Comparison of ENCODE assay signal across 15 mouse cellular contexts in genomic region chr6:144256500-144256899, GRCm38 (mm10).
A peak's percentile ranks its signal among the peaks of the same experiment; 100 is the strongest.
DNase-seq lines count a peak whose midpoint lies in the region; ATAC-seq lines count a peak whose summit lies in the region.
"Had no signal": no experiment of that assay in that cellular context is flagged by ENCODE, and none has a peak within 500 bp of the region (broad histone marks: within the 10 kb centered on the region; RNA-seq: fewer than 3 reads in every experiment).

No protein-coding gene starts in this region.

- H3K27me3 ChIP-seq in hindbrain, embryonic 10.5 days (ENCODE audit: insufficient read depth, poor library complexity, severe bottlenecking): peaks cover 20% of the 10 kb centered on the region
- no peaks in the 10 kb centered on the region for H3K27me3 ChIP-seq in hindbrain, embryonic 13.5 days
- H3K27me3 ChIP-seq: limb, embryonic 13.5 days; lung, embryonic 15.5 days; neural tube, embryonic 13.5 days had no signal

- 78% methylated on average over 8 of the region's 8 CpGs for WGBS in hindbrain, embryonic 10.5 days
- 69% methylated on average over 8 of the region's 8 CpGs for WGBS in hindbrain, embryonic 13.5 days

- H3K27ac ChIP-seq in hindbrain, embryonic 10.5 days: peak overlapping the region; percentile 8; the same call in 1 of the 2 replicates
- no peak overlapping the region for H3K27ac ChIP-seq in hindbrain, embryonic 13.5 days
- H3K27ac ChIP-seq: embryonic facial prominence, embryonic 13.5 days; limb, embryonic 13.5 days; lung, embryonic 15.5 days; neural tube, embryonic 13.5 days had no signal

- H3K4me3 ChIP-seq in hindbrain, embryonic 10.5 days: no peak overlapping the region
- no peak overlapping the region for H3K4me3 ChIP-seq in hindbrain, embryonic 13.5 days
- H3K4me3 ChIP-seq: embryonic facial prominence, embryonic 13.5 days; limb, embryonic 13.5 days; lung, embryonic 15.5 days; neural tube, embryonic 13.5 days had no signal

- H3K9me3 ChIP-seq in hindbrain, embryonic 10.5 days: no peaks in the 10 kb centered on the region
- H3K9me3 ChIP-seq in hindbrain, embryonic 13.5 days: no peaks in the 10 kb centered on the region
- H3K9me3 ChIP-seq: embryonic facial prominence, embryonic 13.5 days; limb, embryonic 13.5 days; lung, embryonic 15.5 days; neural tube, embryonic 13.5 days had no signal

- intact Hi-C loops in heart, postnatal 14 days (cut with DNase I): no loop called here

- ATAC-seq in hindbrain, embryonic 13.5 days (ENCODE audit: low FRiP score): no peak

- no peak overlapping the region for H3K9ac ChIP-seq in hindbrain, embryonic 13.5 days
- H3K9ac ChIP-seq: embryonic facial prominence, embryonic 13.5 days; limb, embryonic 13.5 days; lung, embryonic 15.5 days; neural tube, embryonic 13.5 days had no signal

- peaks cover 39% of the 10 kb centered on the region for H3K4me1 ChIP-seq in hindbrain, embryonic 10.5 days (replicated peaks)
- peaks cover 14% of the 10 kb centered on the region for H3K4me1 ChIP-seq in hindbrain, embryonic 13.5 days (replicated peaks)
- H3K4me1 ChIP-seq: limb, embryonic 13.5 days; lung, embryonic 15.5 days had no signal

- H3K36me3 ChIP-seq in hindbrain, embryonic 10.5 days: no peaks in the 10 kb centered on the region
- H3K36me3 ChIP-seq in hindbrain, embryonic 13.5 days: no peaks in the 10 kb centered on the region
- H3K36me3 ChIP-seq: embryonic facial prominence, embryonic 13.5 days; limb, embryonic 13.5 days; lung, embryonic 15.5 days; neural tube, embryonic 13.5 days had no signal

- H3K4me2 ChIP-seq in hindbrain, embryonic 13.5 days: no peak overlapping the region
- H3K4me2 ChIP-seq: embryonic facial prominence, embryonic 13.5 days; limb, embryonic 13.5 days; lung, embryonic 15.5 days; neural tube, embryonic 13.5 days had no signal

- peak; percentile 5 to 11 for DNase-seq in cerebellum, postnatal 14 days
- DNase-seq in cerebellum, adult 11 months: no peak
- no peak for DNase-seq in hindbrain, embryonic 10.5 days (ENCODE audit: low spot score)
- peak; percentile 16 to 37 for DNase-seq in lung, postnatal 4 days
- DNase-seq in lung, postnatal 25 days (ENCODE audit: low spot score): no peak
- DNase-seq in heart, postnatal 14 days: peak; percentile 23 to 38
- DNase-seq in thymus, postnatal 0 days (ENCODE audit: low spot score): no peak
- DNase-seq: kidney, adult 9 months; kidney, postnatal 36 days; layer of hippocampus, adult 9-11 months had no signal

Comparison
In these comparisons a context has a peak if more than half of its experiments do, and no peak if none do; other contexts are left out.
1. DNase-seq: peak in cerebellum, postnatal 14 days (2 of 2), lung, postnatal 4 days (2 of 2) and heart, postnatal 14 days (2 of 2); none in cerebellum, adult 11 months (single experiment), hindbrain, embryonic 10.5 days (single experiment), lung, postnatal 25 days (single experiment) and thymus, postnatal 0 days (single experiment).